Mouse (Mus musculus) heart, embryonic 11.5 days (tissue): Measurements from ENCODE around the gene Ccdc85b. TPM values are rescaled to one million over a fixed set of nuclear protein-coding genes. Genes with fewer than 3 reads are reported as not detected.
"Not testable (repeated sequence)": the region's sequence is repeated elsewhere in the genome, so short reads cannot be mapped to it uniquely, and the experiment has no call there.

Experiments
- ATAC-seq: fragments of 200-750 bp; cut with Nextera tagmentation; replicated peaks from 2 replicates; pipeline ENCODE4 v1.8.0; 2017; ENCODE audit warnings: moderate library complexity; ENCODE audit not compliant: insufficient number of reproducible peaks, low FRiP score, low TSS enrichment
- H3K27ac ChIP-seq: fragments of 300-500 bp; sonication (generic); 2 replicates; pipeline ENCODE4 v1.5.1; 2014; ENCODE audit warnings: mild to moderate bottlenecking, low read depth, low read length
- H3K27me3 ChIP-seq: fragments of 300-500 bp; sonication (generic); 2 replicates; pipeline ENCODE4 v1.6.1; 2014; ENCODE audit warnings: mild to moderate bottlenecking, low read length, mixed read lengths; ENCODE audit not compliant: control insufficient read depth, insufficient read depth
- H3K36me3 ChIP-seq: fragments of 300-500 bp; sonication (generic); 2 replicates; pipeline ENCODE4 v1.6.1; 2014; ENCODE audit warnings: mild to moderate bottlenecking, low read length, moderate library complexity, mixed read lengths; ENCODE audit not compliant: control insufficient read depth, insufficient read depth
- H3K4me1 ChIP-seq: fragments of 300-500 bp; sonication (generic); 2 replicates; pipeline ENCODE4 v1.6.1; 2014; ENCODE audit warnings: low read length; ENCODE audit not compliant: control insufficient read depth, insufficient read depth
- H3K4me2 ChIP-seq: fragments of 300-500 bp; sonication (generic); 2 replicates; pipeline ENCODE4 v1.6.1; 2014; ENCODE audit warnings: mild to moderate bottlenecking, moderate library complexity
- H3K4me3 ChIP-seq: fragments of 300-500 bp; sonication (generic); 2 replicates; pipeline ENCODE4 v1.5.1; 2014; ENCODE audit warnings: low read depth, low read length
- H3K9ac ChIP-seq: fragments of 300-500 bp; sonication (generic); 2 replicates; pipeline ENCODE4 v1.6.1; 2014; ENCODE audit warnings: mild to moderate bottlenecking, low read depth, low read length, moderate library complexity
- H3K9me3 ChIP-seq: fragments of 300-500 bp; sonication (generic); replicated peaks from 2 replicates; pipeline ENCODE4 v1.6.1; 2016; ENCODE audit warnings: low read length; ENCODE audit not compliant: control insufficient read depth
- WGBS: fragments of 180-500 bp; shearing (Covaris S2); extraction: QIAGEN DNeasy Blood & Tissue Kit; methylation state at CpG from one replicate; pipeline ENCODE4 v1.1.7; 2014; ENCODE audit not compliant: insufficient replicate concordance; 5-methylcytosine and 5-hydroxymethylcytosine counted together
- polyA plus RNA-seq: library from polyadenylated mRNA; unstranded; fragments of >200 nt; fragmentation: Nextera tagmentation; extraction: Ambion mirVana; gene quantifications from 2 replicates; pipeline ENCODE4 v1.2.1, GENCODE M21; 2014

Gene Ccdc85b
- polyA plus RNA-seq = 8.1 and 10.0 TPM in 2 replicates

DNA sequence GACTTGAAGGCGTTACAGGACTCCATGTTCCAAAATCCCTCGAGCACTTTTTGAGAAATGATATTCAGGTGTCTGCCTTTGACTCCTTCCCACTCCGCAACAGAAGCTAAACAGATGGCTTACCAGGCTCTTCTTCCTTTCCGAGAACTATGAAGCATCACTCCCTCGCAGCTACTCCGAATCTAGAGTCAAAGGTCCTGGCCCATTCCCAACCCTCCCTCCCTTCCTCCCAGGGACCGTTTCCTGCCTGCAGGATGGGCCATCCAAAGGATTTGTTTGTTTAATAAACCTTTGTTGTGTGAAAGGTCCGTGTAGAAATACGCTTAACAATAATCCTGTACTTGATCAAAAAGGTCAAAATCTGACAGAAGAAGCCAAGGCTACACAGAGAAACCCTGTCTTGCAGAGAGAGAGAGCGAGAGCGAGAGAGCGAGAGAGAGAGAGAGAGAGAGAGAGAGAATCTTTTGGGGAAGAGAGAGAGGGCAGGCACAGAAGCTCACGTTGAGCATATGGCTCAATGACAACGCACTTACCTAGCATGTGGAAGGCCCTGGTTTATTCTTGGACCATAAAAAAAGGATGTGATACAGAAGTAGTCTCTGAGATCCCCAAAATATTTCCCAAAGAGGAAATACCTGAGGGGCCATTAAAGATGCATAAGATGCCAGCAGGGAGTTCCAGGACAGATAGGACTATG lies at the start of gene Ccdc85b:
Gene Ccdc85b (minus strand): TSS at position 149 of the 697 bp plus-strand sequence.
- H3K27me3 ChIP-seq = no peaks in the 10 kb centered on the region
- H3K9ac ChIP-seq = peak within 1 kb of the TSS; percentile 95
- peak within 1 kb of the TSS; percentile 94 for H3K27ac ChIP-seq
- 14% methylated on average over 14 of the region's 14 CpGs for WGBS
- H3K4me2 ChIP-seq = peak within 1 kb of the TSS; percentile 100
- no peaks in the 10 kb centered on the region for H3K36me3 ChIP-seq
- no peaks in the 10 kb centered on the region for H3K9me3 ChIP-seq
- ATAC-seq = no peak
- peaks cover 25% of the 10 kb centered on the region for H3K4me1 ChIP-seq
- peak within 1 kb of the TSS; percentile 87 for H3K4me3 ChIP-seq

DNA sequence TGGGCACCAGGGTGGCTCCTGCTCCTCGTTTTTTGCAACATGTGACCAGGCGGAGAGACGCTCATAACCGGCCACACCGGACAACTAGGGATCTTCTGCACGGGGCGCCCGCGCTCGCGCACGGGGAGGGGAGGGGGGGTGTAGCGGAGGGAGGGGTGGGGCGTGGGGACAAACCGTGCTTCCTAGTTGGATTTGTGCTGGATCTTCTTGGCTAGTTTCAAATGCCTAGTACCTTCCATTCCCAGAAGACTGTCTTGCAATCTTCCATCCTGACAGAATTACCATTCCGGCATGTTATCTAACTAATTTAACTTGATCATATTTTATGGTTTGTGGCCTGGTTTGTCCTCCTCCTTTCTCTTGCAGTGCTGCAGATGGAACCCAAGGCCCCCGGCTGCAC lies 46.0 kb upstream of the Ccdc85b start, which contains the start of gene 1700020D05Rik:
Gene 1700020D05Rik (minus strand): TSS at position 101 of the 400 bp plus-strand sequence.
- H3K36me3 ChIP-seq = no peaks in the 10 kb centered on the region
- no peak within 1 kb of the TSS for H3K27ac ChIP-seq
- no peak within 1 kb of the TSS for H3K4me2 ChIP-seq
- WGBS = 44% methylated on average over 16 of the region's 17 CpGs
- H3K4me3 ChIP-seq = no peak within 1 kb of the TSS
- no peak within 1 kb of the TSS for H3K9ac ChIP-seq
- no peaks in the 10 kb centered on the region for H3K4me1 ChIP-seq
- no peaks in the 10 kb centered on the region for H3K9me3 ChIP-seq
- no peak for ATAC-seq
- no peaks in the 10 kb centered on the region for H3K27me3 ChIP-seq

DNA sequence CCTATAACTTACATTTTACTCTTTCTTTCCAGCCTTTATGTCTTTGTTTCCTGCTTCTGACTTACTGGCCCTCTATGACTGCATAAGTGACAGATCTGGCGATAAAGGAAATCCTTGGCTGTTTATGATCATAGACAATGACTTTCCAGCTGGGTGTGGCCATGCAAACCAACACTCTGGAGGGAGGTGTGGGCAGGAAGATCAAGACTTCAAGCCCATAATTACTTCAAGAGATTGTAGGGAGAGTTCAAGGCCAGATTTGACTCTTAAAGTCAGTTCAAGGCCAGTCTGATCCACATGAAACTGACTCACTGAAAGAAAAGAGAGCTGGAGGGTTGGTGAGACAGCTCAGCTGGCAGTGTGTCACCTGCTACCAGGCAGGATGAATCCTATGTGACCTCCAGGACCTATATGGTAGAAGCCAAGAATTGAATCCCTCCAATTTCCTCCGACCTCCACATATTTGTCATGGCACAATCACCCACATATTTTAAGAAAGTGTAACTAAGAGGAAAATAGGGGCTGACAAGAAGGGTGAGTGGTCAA lies 42.7 kb upstream of the Ccdc85b start:
- Histone ChIP-seq H3K9ac (no peak overlapping the region), H3K4me3 (no peak overlapping the region), H3K27me3 (no peaks in the 10 kb centered on the region), H3K4me2 (no peak overlapping the region), H3K36me3 (peaks cover 19% of the 10 kb centered on the region), H3K27ac (no peak overlapping the region), H3K4me1 (no peaks in the 10 kb centered on the region), H3K9me3 (no peaks in the 10 kb centered on the region)
- 86% methylated on average over 2 of the region's 2 CpGs for WGBS
- ATAC-seq = no peak

DNA sequence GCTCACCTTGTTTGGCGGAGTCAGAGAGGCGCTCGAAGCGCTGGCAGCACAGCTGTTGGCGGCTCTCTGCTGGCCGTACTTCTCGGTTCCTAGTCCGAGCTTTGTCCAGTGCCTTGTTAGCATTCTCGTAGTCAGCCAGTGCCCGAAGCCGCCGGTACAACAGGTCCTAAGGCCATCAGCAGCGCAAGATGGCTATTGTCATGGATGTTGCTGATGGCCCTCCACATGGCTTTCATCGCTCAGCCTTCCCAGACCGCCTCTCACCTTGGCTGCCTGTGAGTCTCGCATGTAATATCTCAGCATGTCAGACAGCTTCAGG lies 38.3 kb upstream of the Ccdc85b start:
- WGBS = 85% methylated on average over 16 of the region's 16 CpGs
- no peak overlapping the region for H3K9ac ChIP-seq
- no peak overlapping the region for H3K4me2 ChIP-seq
- ATAC-seq = no peak
- peaks cover 34% of the 10 kb centered on the region for H3K36me3 ChIP-seq
- H3K27ac ChIP-seq = no peak overlapping the region
- H3K4me3 ChIP-seq = no peak overlapping the region
- H3K9me3 ChIP-seq = no peaks in the 10 kb centered on the region
- no peaks in the 10 kb centered on the region for H3K27me3 ChIP-seq
- peaks cover 8% of the 10 kb centered on the region for H3K4me1 ChIP-seq

DNA sequence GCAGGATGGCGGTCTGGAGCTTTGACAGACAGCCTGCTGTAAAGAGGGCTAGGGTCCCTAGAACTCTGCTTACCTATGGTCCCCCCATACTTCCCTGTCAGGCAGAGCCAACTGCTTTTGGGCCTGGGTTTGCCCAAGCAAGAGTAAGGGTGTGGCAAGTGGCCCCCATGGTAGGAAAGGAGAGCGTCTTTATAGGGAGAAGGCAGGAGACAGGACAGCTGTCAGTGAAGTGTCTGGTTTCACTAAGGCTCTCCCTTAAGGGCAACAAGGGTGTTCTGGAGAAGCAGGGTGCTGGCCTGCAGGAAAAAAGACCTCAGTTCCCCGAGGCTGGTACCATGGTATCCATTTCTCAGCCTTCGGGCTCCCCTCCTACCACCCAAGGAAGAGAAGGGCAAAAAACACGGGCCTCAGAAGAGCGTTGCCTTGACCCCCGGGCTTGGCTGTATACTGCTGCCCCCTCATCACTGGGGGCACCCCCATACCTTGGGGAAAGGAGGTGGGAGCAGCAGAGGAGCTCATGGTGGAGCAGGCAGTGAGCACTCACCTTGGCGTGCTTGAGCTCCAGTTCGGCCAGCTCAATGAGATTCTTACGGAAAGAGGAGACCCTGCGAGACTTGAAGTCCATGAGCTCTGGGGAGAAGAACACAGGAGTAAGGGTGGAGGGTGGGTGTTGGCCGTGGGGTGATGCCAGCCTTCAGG lies 37.8 kb upstream of the Ccdc85b start:
- H3K27ac ChIP-seq = no peak overlapping the region
- WGBS = 80% methylated on average over 12 of the region's 12 CpGs
- H3K4me1 ChIP-seq = peaks cover 8% of the 10 kb centered on the region
- no peak overlapping the region for H3K9ac ChIP-seq
- H3K4me2 ChIP-seq = no peak overlapping the region
- H3K4me3 ChIP-seq = no peak overlapping the region
- no peak for ATAC-seq
- peaks cover 34% of the 10 kb centered on the region for H3K36me3 ChIP-seq
- no peaks in the 10 kb centered on the region for H3K9me3 ChIP-seq
- H3K27me3 ChIP-seq = no peaks in the 10 kb centered on the region

DNA sequence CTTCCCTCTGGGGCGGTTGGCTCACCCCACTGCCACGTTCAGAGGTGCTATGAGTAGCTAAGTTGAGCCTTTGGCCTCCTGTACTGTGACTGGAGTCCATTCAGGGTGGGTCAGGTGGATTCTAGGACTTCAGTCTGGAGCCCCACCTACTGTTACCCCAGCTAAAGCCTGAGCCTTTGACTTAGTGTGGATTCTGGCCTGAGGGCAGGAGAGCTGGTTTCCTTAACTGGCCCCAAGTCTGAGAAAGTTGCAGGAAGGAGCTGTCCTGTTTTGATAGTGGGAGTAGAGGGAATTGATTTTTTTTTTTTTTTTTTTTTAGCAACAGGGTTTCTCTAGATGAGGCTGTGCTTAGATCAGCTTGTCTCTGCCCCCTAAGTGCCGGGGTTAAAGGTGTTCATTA lies 36.6 kb upstream of the Ccdc85b start:
- no peak overlapping the region for H3K4me3 ChIP-seq
- no peak overlapping the region for H3K4me2 ChIP-seq
- H3K27me3 ChIP-seq = no peaks in the 10 kb centered on the region
- no peak overlapping the region for H3K9ac ChIP-seq
- no peak overlapping the region for H3K27ac ChIP-seq
- WGBS = 88% methylated on average over 3 of the region's 3 CpGs
- ATAC-seq = no peak
- no peaks in the 10 kb centered on the region for H3K9me3 ChIP-seq
- peaks cover 8% of the 10 kb centered on the region for H3K4me1 ChIP-seq
- H3K36me3 ChIP-seq = peaks cover 34% of the 10 kb centered on the region

DNA sequence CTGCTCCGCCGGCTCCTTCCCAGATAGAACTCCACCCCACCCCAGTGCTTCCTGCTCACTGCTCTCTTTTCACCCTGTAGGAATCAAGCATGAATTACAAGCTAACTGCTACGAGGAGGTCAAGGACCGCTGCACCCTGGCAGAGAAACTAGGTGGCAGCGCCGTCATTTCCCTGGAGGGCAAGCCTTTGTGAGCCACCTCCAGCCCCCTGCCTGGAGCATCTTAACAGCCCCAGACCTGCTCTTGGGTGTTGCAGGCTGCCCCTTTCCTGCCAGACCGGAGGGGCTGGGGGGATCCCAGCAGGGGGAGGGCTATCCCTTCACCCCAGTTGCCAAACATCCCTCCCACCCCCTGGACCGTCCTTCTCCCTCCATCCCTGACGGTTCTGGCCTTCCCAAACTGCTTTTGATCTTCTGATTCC lies 35.6 kb upstream of the Ccdc85b start:
- not testable (repeated sequence) for H3K4me3 ChIP-seq, ATAC-seq, H3K9ac ChIP-seq, H3K9me3 ChIP-seq, H3K27me3 ChIP-seq, H3K4me2 ChIP-seq, H3K27ac ChIP-seq
- WGBS = 77% methylated on average over 9 of the region's 9 CpGs
- peaks cover 34% of the 10 kb centered on the region for H3K36me3 ChIP-seq
- H3K4me1 ChIP-seq = peaks cover 10% of the 10 kb centered on the region

DNA sequence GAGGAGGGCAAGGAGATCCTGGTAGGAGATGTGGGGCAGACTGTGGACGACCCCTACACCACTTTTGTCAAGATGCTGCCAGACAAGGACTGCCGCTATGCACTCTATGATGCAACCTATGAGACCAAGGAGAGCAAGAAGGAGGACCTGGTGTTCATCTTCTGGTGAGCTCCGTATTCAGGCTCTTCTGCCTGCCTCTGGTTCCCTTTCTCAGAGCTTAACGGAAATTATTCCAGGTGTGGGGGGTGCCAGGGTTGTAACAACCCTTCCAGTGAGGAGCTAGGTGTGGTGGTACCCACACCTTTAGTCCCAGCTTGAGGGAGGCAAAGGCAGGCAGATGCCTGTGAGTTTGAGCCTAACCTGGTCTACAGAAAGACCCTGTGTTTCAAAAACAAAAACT lies 34.9 kb upstream of the Ccdc85b start:
- WGBS = 73% methylated on average over 4 of the region's 4 CpGs
- peak overlapping the region; percentile 82; the same call in 1 of the 2 replicates for H3K4me2 ChIP-seq
- no peak for ATAC-seq
- H3K9ac ChIP-seq = no peak overlapping the region
- H3K4me3 ChIP-seq = peak overlapping the region; percentile 90; the same call in 1 of the 2 replicates
- H3K4me1 ChIP-seq = peaks cover 10% of the 10 kb centered on the region
- no peaks in the 10 kb centered on the region for H3K9me3 ChIP-seq
- no peaks in the 10 kb centered on the region for H3K27me3 ChIP-seq
- H3K36me3 ChIP-seq = peaks cover 32% of the 10 kb centered on the region
- no peak overlapping the region for H3K27ac ChIP-seq
